Mouse (Mus musculus) adipocyte (in vitro differentiated cells): ENCODE data around the gene Stim1.

ENCODE experiments used
- DNase-seq: peaks from one replicate; pipeline ENCODE4 v3.0.0-alpha.2; 2016; ENCODE audit warnings: low spot score

Gene Stim1

GRCm38 (mm10) chr7:102267601-102268394 is at the start of gene Stim1:
Stim1 (plus strand) TSS chr7:102267806.
- peak; percentile 63 for DNase-seq

GRCm38 (mm10) chr7:102221899-102222298 is 45.7 kb upstream of the Stim1 start:
- no peak for DNase-seq

GRCm38 (mm10) chr7:102222336-102222735 is 45.3 kb upstream of the Stim1 start:
- DNase-seq: peak; percentile 62

GRCm38 (mm10) chr7:102222830-102223556 is 44.6 kb upstream of the Stim1 start:
- peak; percentile 22 for DNase-seq

- DNase-seq: no peak
Measured at GRCm38 (mm10) chr7:102223883-102224738, 43.5 kb upstream of the Stim1 start.

- DNase-seq: no peak
Measured at GRCm38 (mm10) chr7:102226051-102226450, 41.6 kb upstream of the Stim1 start.

- no peak for DNase-seq
Measured at GRCm38 (mm10) chr7:102228049-102228670, 39.4 kb upstream of the Stim1 start.

GRCm38 (mm10) chr7:102229814-102230213 is 37.8 kb upstream of the Stim1 start:
- DNase-seq: peak; percentile 23

- no peak for DNase-seq
Measured at GRCm38 (mm10) chr7:102233059-102233458, 34.5 kb upstream of the Stim1 start.

GRCm38 (mm10) chr7:102238686-102239286 is 28.8 kb upstream of the Stim1 start:
- no peak for DNase-seq

- DNase-seq: no peak
Measured at GRCm38 (mm10) chr7:102239591-102239990, 28.0 kb upstream of the Stim1 start.

- DNase-seq: no peak
Measured at GRCm38 (mm10) chr7:102242371-102242770, 25.2 kb upstream of the Stim1 start.

GRCm38 (mm10) chr7:102242917-102243316 is 24.7 kb upstream of the Stim1 start:
- no peak for DNase-seq

- no peak for DNase-seq
Measured at GRCm38 (mm10) chr7:102243870-102244269, 23.7 kb upstream of the Stim1 start.

- peak; percentile 46 for DNase-seq
Measured at GRCm38 (mm10) chr7:102244782-102245535, 22.6 kb upstream of the Stim1 start.

GRCm38 (mm10) chr7:102245775-102246174 is 21.8 kb upstream of the Stim1 start:
- DNase-seq: peak; percentile 22

GRCm38 (mm10) chr7:102246265-102246664 is 21.3 kb upstream of the Stim1 start:
- no peak for DNase-seq

- DNase-seq: no peak
Measured at GRCm38 (mm10) chr7:102246956-102247797, 20.4 kb upstream of the Stim1 start.

- DNase-seq: no peak
Measured at GRCm38 (mm10) chr7:102248691-102249404, 18.8 kb upstream of the Stim1 start.
